Mouse (Mus musculus) embryonic fibroblast, embryonic 13.5 days (primary cell): ENCODE results near the gene Gas7. TPM values are rescaled to one million over a fixed set of nuclear protein-coding genes. Genes with fewer than 3 reads are reported as not detected.

Experiments
- H3K27ac ChIP-seq: 2 replicates; pipeline ENCODE4 v1.5.1; 2012; ENCODE audit warnings: low read length, control low read depth, inconsistent platforms; ENCODE audit not compliant: insufficient read depth
- H3K4me1 ChIP-seq: 2 replicates; pipeline ENCODE4 v1.6.1; 2011; ENCODE audit warnings: low read length; ENCODE audit not compliant: control insufficient read depth, insufficient read depth
- H3K4me3 ChIP-seq: 2 replicates; pipeline ENCODE4 v1.5.1; 2011; ENCODE audit warnings: mild to moderate bottlenecking, control low read depth, low read length; ENCODE audit not compliant: insufficient read depth
- CTCF ChIP-seq: IDR thresholded peaks from 2 replicates; pipeline ENCODE4 v1.5.1; 2011; ENCODE audit warnings: mild to moderate bottlenecking, control low read depth, low read length, moderate library complexity, borderline replicate concordance; ENCODE audit not compliant: insufficient read depth
- POLR2A ChIP-seq: IDR thresholded peaks from 2 replicates; pipeline ENCODE4 v1.6.1; 2011; ENCODE audit warnings: low read depth, mild to moderate bottlenecking, control low read depth, low read length, moderate library complexity
- polyA plus RNA-seq: library from polyadenylated mRNA; stranded (reverse); fragments of >200 nt; gene quantifications from 2 replicates; pipeline ENCODE4 v1.2.4, GENCODE M21; 2011; ENCODE audit warnings: low read depth; ENCODE audit not compliant: missing spikeins, insufficient read length

Gene Gas7
- polyA plus RNA-seq, 1 experiment, result 22.7 TPM

GRCm38 (mm10) chr11:67481691-67482090 lies 26.5 kb downstream of the Gas7 start:
- TF ChIP-seq POLR2A (no peak), CTCF (no peak)
- H3K4me3 ChIP-seq, result no peak overlapping the region
- H3K4me1 ChIP-seq, result peaks cover 2% of the 10 kb centered on the region; the same call in 1 of the 2 replicates
- H3K27ac ChIP-seq, result peak overlapping the region; percentile 29; the same call in 1 of the 2 replicates

GRCm38 (mm10) chr11:67482217-67482760 lies 27.1 kb downstream of the Gas7 start:
- no peak for TF ChIP-seq CTCF
- Histone ChIP-seq H3K27ac (peak overlapping the region; percentile 29), H3K4me3 (no peak overlapping the region), H3K4me1 (peaks cover 2% of the 10 kb centered on the region; the same call in 1 of the 2 replicates)

- H3K27ac ChIP-seq, result no peak overlapping the region
- TF ChIP-seq CTCF (no peak), POLR2A (no peak)
- H3K4me3 ChIP-seq, result no peak overlapping the region
- H3K4me1 ChIP-seq, result no peaks in the 10 kb centered on the region; the same call in 1 of the 2 replicates
Observed at GRCm38 (mm10) chr11:67488156-67488555, 32.9 kb downstream of the Gas7 start.

GRCm38 (mm10) chr11:67489647-67490175 lies 34.5 kb downstream of the Gas7 start:
- Histone ChIP-seq H3K4me1 (no peaks in the 10 kb centered on the region; the same call in 1 of the 2 replicates), H3K27ac (no peak overlapping the region), H3K4me3 (no peak overlapping the region)
- no peak for TF ChIP-seq POLR2A

GRCm38 (mm10) chr11:67496796-67497195 lies 41.6 kb downstream of the Gas7 start:
- Histone ChIP-seq H3K4me1 (peaks cover 11% of the 10 kb centered on the region), H3K4me3 (no peak overlapping the region), H3K27ac (no peak overlapping the region)
- TF ChIP-seq CTCF, result no peak
- no peak for TF ChIP-seq POLR2A

GRCm38 (mm10) chr11:67500115-67500514 lies 44.9 kb downstream of the Gas7 start:
- Histone ChIP-seq H3K4me3 (no peak overlapping the region), H3K27ac (no peak overlapping the region), H3K4me1 (peaks cover 11% of the 10 kb centered on the region)
- no peak for TF ChIP-seq CTCF
- TF ChIP-seq POLR2A, result no peak

GRCm38 (mm10) chr11:67501468-67502244 lies 46.4 kb downstream of the Gas7 start:
- TF ChIP-seq POLR2A (no peak), CTCF (no peak)
- Histone ChIP-seq H3K4me1 (peaks cover 11% of the 10 kb centered on the region), H3K4me3 (no peak overlapping the region), H3K27ac (no peak overlapping the region)

- H3K27ac ChIP-seq, result no peak overlapping the region
- TF ChIP-seq POLR2A (no peak), CTCF (no peak)
- no peak overlapping the region for H3K4me3 ChIP-seq
- no peaks in the 10 kb centered on the region for H3K4me1 ChIP-seq
Observed at GRCm38 (mm10) chr11:67509219-67509876, 54.1 kb downstream of the Gas7 start.

- peaks cover 4% of the 10 kb centered on the region; the same call in 1 of the 2 replicates for H3K4me1 ChIP-seq
- H3K4me3 ChIP-seq, result no peak overlapping the region
- no peak overlapping the region for H3K27ac ChIP-seq
- TF ChIP-seq POLR2A, result no peak
- TF ChIP-seq CTCF, result no peak
Observed at GRCm38 (mm10) chr11:67510831-67511230, 55.6 kb downstream of the Gas7 start.

- no peak overlapping the region for H3K27ac ChIP-seq
- TF ChIP-seq CTCF (no peak), POLR2A (no peak)
- H3K4me3 ChIP-seq, result no peak overlapping the region
- peaks cover 10% of the 10 kb centered on the region for H3K4me1 ChIP-seq
Observed at GRCm38 (mm10) chr11:67513001-67513400, 57.8 kb downstream of the Gas7 start.
